Mouse (Mus musculus) intestine, embryonic 15.5 days (tissue): ENCODE measurements around the gene Zfp141. TPM values are rescaled to one million over a fixed set of nuclear protein-coding genes. Genes with fewer than 3 reads are reported as not detected.
"Not testable (repeated sequence)": the region's sequence is repeated elsewhere in the genome, so short reads cannot be mapped to it uniquely, and the experiment has no call there.

Source experiments
- ATAC-seq: fragments of 200-750 bp; cut with Nextera tagmentation; 2 replicates; pipeline ENCODE4 v1.8.0; 2017; ENCODE audit warnings: moderate TSS enrichment, moderate library complexity
- H3K27ac ChIP-seq: fragments of 300-500 bp; sonication (generic); 2 replicates; pipeline ENCODE4 v1.5.1; 2015; ENCODE audit warnings: mild to moderate bottlenecking, inconsistent platforms
- H3K27me3 ChIP-seq: fragments of 300-500 bp; sonication (generic); replicated peaks from 2 replicates; pipeline ENCODE4 v1.6.1; 2015; ENCODE audit warnings: inconsistent platforms
- H3K36me3 ChIP-seq: fragments of 300-500 bp; sonication (generic); 2 replicates; pipeline ENCODE4 v1.6.1; 2015; ENCODE audit warnings: inconsistent platforms
- H3K4me1 ChIP-seq: fragments of 300-500 bp; sonication (generic); replicated peaks from 2 replicates; pipeline ENCODE4 v1.6.1; 2015; ENCODE audit warnings: inconsistent platforms
- H3K4me2 ChIP-seq: fragments of 300-500 bp; sonication (generic); replicated peaks from 2 replicates; pipeline ENCODE4 v1.6.1; 2015; ENCODE audit warnings: mild to moderate bottlenecking, inconsistent platforms
- H3K4me3 ChIP-seq: fragments of 300-500 bp; sonication (generic); replicated peaks from 2 replicates; pipeline ENCODE4 v1.5.1; 2015; ENCODE audit warnings: inconsistent platforms
- H3K9ac ChIP-seq: fragments of 300-500 bp; sonication (generic); 2 replicates; pipeline ENCODE4 v1.6.1; 2015; ENCODE audit warnings: inconsistent platforms
- H3K9me3 ChIP-seq: fragments of 300-500 bp; sonication (generic); 2 replicates; pipeline ENCODE4 v1.6.1; 2016; ENCODE audit warnings: inconsistent platforms
- WGBS: fragments of 180-500 bp; shearing (Covaris S2); methylation state at CpG from one replicate; pipeline ENCODE4 v1.1.7; 2015; 5-methylcytosine and 5-hydroxymethylcytosine counted together
- polyA plus RNA-seq: library from polyadenylated mRNA; unstranded; fragments of >200 nt; fragmentation: Nextera tagmentation; extraction: Ambion mirVana; gene quantifications from 2 replicates; pipeline ENCODE4 v1.2.1, GENCODE M21; 2015

The Zfp141 gene
- polyA plus RNA-seq, result 8.3 and 8.4 TPM in 2 replicates

DNA sequence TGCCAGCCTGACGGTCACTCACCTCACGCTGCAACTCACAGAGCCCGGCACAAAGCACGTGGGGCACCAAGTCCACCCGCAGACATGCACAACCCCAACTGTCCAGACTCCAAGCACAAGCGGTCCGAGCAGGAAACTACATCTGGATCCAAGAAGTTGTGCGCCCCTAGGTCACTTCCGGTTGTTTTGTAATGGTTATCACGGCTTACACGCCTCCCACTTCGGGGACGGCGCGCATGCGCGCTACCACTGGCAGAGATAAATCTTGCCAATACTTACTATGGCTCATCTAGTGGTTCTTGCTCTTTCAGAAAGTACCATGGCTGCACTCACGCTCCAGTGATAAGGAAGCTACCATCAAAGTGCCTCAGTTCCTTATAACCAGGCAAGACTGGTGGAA is at the start of gene Zfp141:
Zfp141 (minus strand) TSS at position 153 of the 400 bp plus-strand sequence.
- not testable (repeated sequence) for H3K27me3 ChIP-seq, H3K9me3 ChIP-seq, H3K36me3 ChIP-seq, H3K4me1 ChIP-seq
- H3K9ac ChIP-seq, result peak within 1 kb of the TSS; percentile 60
- peak; percentile 99 for ATAC-seq
- peak within 1 kb of the TSS; percentile 59 for H3K4me2 ChIP-seq
- under 1% methylated on average over 18 of the region's 18 CpGs for WGBS
- H3K4me3 ChIP-seq, result peak within 1 kb of the TSS; percentile 63
- peak within 1 kb of the TSS; percentile 17; the same call in 1 of the 2 replicates for H3K27ac ChIP-seq

- Histone ChIP-seq H3K9me3 (no peaks in the 10 kb centered on the region), H3K4me3 (no peak overlapping the region), H3K4me1 (no peaks in the 10 kb centered on the region), H3K27me3 (no peaks in the 10 kb centered on the region), H3K4me2 (no peak overlapping the region), H3K9ac (no peak overlapping the region), H3K36me3 (no peaks in the 10 kb centered on the region), H3K27ac (no peak overlapping the region)
- 75% methylated on average over 3 of the region's 3 CpGs for WGBS
- no peak for ATAC-seq
Observed at GRCm38 (mm10) chr7:42551766-42552165, 46.2 kb upstream of the Zfp141 start.

GRCm38 (mm10) chr7:42505186-42505585 is 354 bp downstream of the Zfp141 start:
- H3K4me1 ChIP-seq, result no peaks in the 10 kb centered on the region
- peak; percentile 85 for ATAC-seq
- no peaks in the 10 kb centered on the region for H3K27me3 ChIP-seq
- peak overlapping the region; percentile 17; the same call in 1 of the 2 replicates for H3K27ac ChIP-seq
- WGBS, result 1% methylated on average over 20 of the region's 20 CpGs
- H3K9me3 ChIP-seq, result no peaks in the 10 kb centered on the region
- H3K4me3 ChIP-seq, result peak overlapping the region; percentile 63
- H3K4me2 ChIP-seq, result peak overlapping the region; percentile 59
- 0 out of 2 replicates have a peak, but pooled peaks cover 5% of the 10 kb centered on the region for H3K36me3 ChIP-seq
- peak overlapping the region; percentile 60 for H3K9ac ChIP-seq

DNA sequence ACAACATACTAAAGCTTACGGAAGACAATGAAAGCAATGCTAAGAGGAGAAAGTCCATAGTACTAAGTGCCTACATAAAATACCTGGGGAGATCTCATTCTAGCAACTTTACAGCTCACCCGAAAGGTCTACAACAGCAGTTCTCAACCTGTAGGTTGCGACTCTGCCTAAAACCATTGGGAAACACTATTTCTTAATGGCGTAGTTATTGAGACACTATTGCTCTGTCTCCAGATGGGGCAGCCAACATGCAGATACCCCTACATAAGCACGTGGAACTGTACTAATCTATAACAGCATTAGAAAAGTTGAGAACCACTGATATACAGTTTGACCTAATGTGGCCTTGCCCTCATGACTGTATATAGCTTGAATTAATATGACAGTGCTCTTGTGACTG is 7.3 kb downstream of the Zfp141 start:
- Histone ChIP-seq H3K4me3 (no peak overlapping the region), H3K36me3 (peaks cover 8% of the 10 kb centered on the region; the same call in 1 of the 2 replicates), H3K27me3 (no peaks in the 10 kb centered on the region), H3K4me1 (no peaks in the 10 kb centered on the region), H3K9ac (no peak overlapping the region), H3K27ac (no peak overlapping the region), H3K9me3 (no peaks in the 10 kb centered on the region), H3K4me2 (no peak overlapping the region)
- ATAC-seq, result no peak
- WGBS, result 96% methylated on average over 5 of the region's 5 CpGs

DNA sequence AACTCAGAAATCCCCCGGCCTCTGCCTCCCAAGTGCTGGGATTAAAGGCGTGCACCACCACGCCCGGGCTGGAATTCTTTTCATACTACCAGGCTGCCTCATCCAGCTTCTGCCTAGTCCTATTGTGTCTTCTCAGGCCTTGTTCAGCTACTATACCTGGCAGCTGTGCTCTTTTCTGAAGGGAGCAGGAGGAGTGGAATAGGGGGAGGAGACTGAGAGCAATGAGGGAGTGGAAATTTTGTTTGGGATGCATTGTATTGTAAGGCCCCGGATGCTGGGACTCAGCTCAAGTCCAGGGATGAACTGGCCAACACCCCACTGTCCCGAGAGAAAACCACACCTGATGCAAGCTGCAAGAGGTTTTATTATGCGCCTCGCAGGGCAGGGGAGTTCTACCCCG is 8.2 kb downstream of the Zfp141 start:
- Histone ChIP-seq H3K27ac (no peak overlapping the region), H3K9ac (no peak overlapping the region), H3K36me3 (peaks cover 8% of the 10 kb centered on the region; the same call in 1 of the 2 replicates), H3K4me3 (no peak overlapping the region), H3K9me3 (no peaks in the 10 kb centered on the region), H3K4me1 (no peaks in the 10 kb centered on the region), H3K27me3 (no peaks in the 10 kb centered on the region), H3K4me2 (no peak overlapping the region)
- ATAC-seq, result no peak
- WGBS, result 91% methylated on average over 9 of the region's 9 CpGs

GRCm38 (mm10) chr7:42496202-42496601 is 9.3 kb downstream of the Zfp141 start:
- no peak overlapping the region for H3K27ac ChIP-seq
- H3K27me3 ChIP-seq, result no peaks in the 10 kb centered on the region
- no peak overlapping the region for H3K4me3 ChIP-seq
- peaks cover 8% of the 10 kb centered on the region; the same call in 1 of the 2 replicates for H3K36me3 ChIP-seq
- no peaks in the 10 kb centered on the region for H3K4me1 ChIP-seq
- H3K4me2 ChIP-seq, result no peak overlapping the region
- H3K9me3 ChIP-seq, result no peaks in the 10 kb centered on the region
- no peak overlapping the region for H3K9ac ChIP-seq
- 71% methylated on average over 1 of the region's 1 CpGs for WGBS
- ATAC-seq, result no peak

DNA sequence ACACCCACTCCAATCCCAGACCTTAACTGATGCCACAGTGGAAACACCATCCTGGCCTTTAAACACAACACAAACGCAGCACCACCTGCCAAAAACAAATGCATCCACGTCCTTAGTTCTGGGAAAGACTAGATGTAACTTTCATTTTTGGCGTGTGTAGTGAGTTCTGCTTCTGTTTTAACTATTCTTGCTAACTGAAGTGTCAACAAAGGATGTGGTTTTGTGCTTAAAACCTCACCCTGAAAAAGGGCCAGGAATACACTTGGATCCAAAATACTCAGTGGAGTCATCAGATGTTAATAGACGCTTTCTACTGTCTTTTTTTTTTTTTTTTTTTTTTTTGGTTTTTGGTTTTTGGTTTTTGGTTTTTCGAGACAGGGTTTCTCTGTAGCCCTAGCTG is 14.7 kb downstream of the Zfp141 start:
- ATAC-seq, result no peak
- no peak overlapping the region for H3K9ac ChIP-seq
- no peak overlapping the region for H3K4me2 ChIP-seq
- 92% methylated on average over 5 of the region's 5 CpGs for WGBS
- peaks cover 5% of the 10 kb centered on the region; the same call in 1 of the 2 replicates for H3K36me3 ChIP-seq
- no peaks in the 10 kb centered on the region for H3K27me3 ChIP-seq
- H3K4me1 ChIP-seq, result no peaks in the 10 kb centered on the region
- H3K27ac ChIP-seq, result no peak overlapping the region
- H3K9me3 ChIP-seq, result no peaks in the 10 kb centered on the region
- H3K4me3 ChIP-seq, result no peak overlapping the region

DNA sequence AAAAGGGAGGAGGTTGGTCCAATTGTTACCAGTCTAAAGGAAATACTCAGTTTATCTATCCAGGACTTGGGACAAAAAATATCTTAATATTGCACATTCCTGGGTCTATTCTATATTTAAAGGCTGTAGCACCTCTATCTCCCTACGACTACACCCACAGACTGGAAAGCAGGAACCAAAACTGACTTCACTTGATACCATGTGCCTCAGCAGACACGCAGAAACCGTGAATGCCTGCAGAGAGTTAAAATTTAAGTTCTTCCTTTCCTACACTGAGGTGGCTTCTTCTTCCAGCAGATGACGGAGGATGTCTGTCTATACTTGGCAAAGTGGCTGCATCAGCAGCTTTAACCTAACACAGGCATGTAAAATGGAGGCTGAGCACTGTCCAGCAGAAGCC is 15.2 kb downstream of the Zfp141 start:
- Histone ChIP-seq H3K9ac (no peak overlapping the region), H3K27ac (no peak overlapping the region), H3K4me3 (no peak overlapping the region), H3K9me3 (no peaks in the 10 kb centered on the region), H3K36me3 (peaks cover 5% of the 10 kb centered on the region; the same call in 1 of the 2 replicates), H3K4me2 (no peak overlapping the region), H3K27me3 (no peaks in the 10 kb centered on the region), H3K4me1 (no peaks in the 10 kb centered on the region)
- WGBS, result 86% methylated on average over 4 of the region's 4 CpGs
- ATAC-seq, result no peak

DNA sequence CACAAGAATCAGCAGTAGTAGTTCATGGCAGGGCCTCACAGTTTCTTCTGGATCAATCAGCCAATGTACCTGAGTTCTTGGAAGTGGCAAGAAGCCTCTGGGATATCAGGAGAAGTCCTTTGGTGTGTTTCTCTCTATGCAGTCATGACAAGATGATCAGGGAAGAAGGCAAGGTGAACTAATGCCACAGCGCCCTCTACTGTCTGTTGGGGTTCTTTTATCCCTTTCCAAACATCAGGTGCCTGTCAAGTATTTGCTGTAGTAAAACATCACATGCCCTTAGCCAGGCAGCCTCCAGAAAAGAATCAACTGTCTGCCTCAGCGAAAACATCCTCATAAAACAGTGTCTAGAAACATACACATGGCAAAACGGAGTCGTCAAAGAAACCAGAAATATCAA is 50.9 kb downstream of the Zfp141 start:
- 65% methylated on average over 4 of the region's 4 CpGs for WGBS
- no peak for ATAC-seq

GRCm38 (mm10) chr7:42450618-42451017 is 54.9 kb downstream of the Zfp141 start:
- no peaks in the 10 kb centered on the region for H3K27me3 ChIP-seq
- no peak overlapping the region for H3K9ac ChIP-seq
- no peak for ATAC-seq
- WGBS, result 30% methylated on average over 3 of the region's 3 CpGs
- no peak overlapping the region for H3K27ac ChIP-seq
- no peaks in the 10 kb centered on the region for H3K36me3 ChIP-seq
- no peaks in the 10 kb centered on the region for H3K9me3 ChIP-seq
- H3K4me1 ChIP-seq, result no peaks in the 10 kb centered on the region
- H3K4me3 ChIP-seq, result no peak overlapping the region
- no peak overlapping the region for H3K4me2 ChIP-seq

More for the DNA sequence above, 50.9 kb downstream of the Zfp141 start:
- Histone ChIP-seq H3K27me3 (no peaks in the 10 kb centered on the region), H3K27ac (no peak overlapping the region), H3K9ac (no peak overlapping the region), H3K4me1 (no peaks in the 10 kb centered on the region), H3K9me3 (no peaks in the 10 kb centered on the region), H3K36me3 (no peaks in the 10 kb centered on the region), H3K4me2 (no peak overlapping the region), H3K4me3 (no peak overlapping the region)

- Histone ChIP-seq H3K27me3 (no peaks in the 10 kb centered on the region), H3K9me3 (no peaks in the 10 kb centered on the region), H3K9ac (no peak within 1 kb of the TSS), H3K4me2 (no peak within 1 kb of the TSS), H3K4me1 (no peaks in the 10 kb centered on the region), H3K36me3 (no peaks in the 10 kb centered on the region), H3K27ac (no peak within 1 kb of the TSS), H3K4me3 (no peak within 1 kb of the TSS)
- 67% methylated on average over 5 of the region's 5 CpGs for WGBS
- ATAC-seq, result no peak
Observed at GRCm38 (mm10) chr7:42447850-42448249, 57.7 kb downstream of the Zfp141 start, which contains the start of gene 4933421I07Rik. TSS of gene 4933421I07Rik (minus strand) at chr7:42448120.

GRCm38 (mm10) chr7:42447352-42447751 is 58.2 kb downstream of the Zfp141 start:
- WGBS, result 86% methylated on average over 9 of the region's 9 CpGs
- ATAC-seq, result no peak
- Histone ChIP-seq H3K27me3 (no peaks in the 10 kb centered on the region), H3K36me3 (no peaks in the 10 kb centered on the region), H3K9ac (no peak overlapping the region), H3K4me2 (no peak overlapping the region), H3K9me3 (no peaks in the 10 kb centered on the region), H3K27ac (no peak overlapping the region), H3K4me3 (no peak overlapping the region), H3K4me1 (no peaks in the 10 kb centered on the region)
